Mouse (Mus musculus) embryonic facial prominence, embryonic 15.5 days (tissue): ENCODE measurements at regions not wholly inside any gene's neighbourhood (a gene's known extent, or its start where the extent isn't known, plus 50 kb on each side); places are given as distances from the start of the nearest gene placed in this dataset.
A peak's percentile ranks its signal among the peaks of the same experiment; 100 is the strongest.
"Not testable (repeated sequence)": the region's sequence is repeated elsewhere in the genome, so short reads cannot be mapped to it uniquely, and the experiment has no call there.

Source experiments
- ATAC-seq: fragments of 200-750 bp; cut with Nextera tagmentation; 2 replicates; pipeline ENCODE4 v1.8.0; 2017; ENCODE audit warnings: low read depth, moderate TSS enrichment; ENCODE audit not compliant: insufficient number of reproducible peaks, low FRiP score, low TSS enrichment
- H3K27ac ChIP-seq: fragments of 300-500 bp; sonication (generic); replicated peaks from 2 replicates; pipeline ENCODE4 v1.5.1; 2015; ENCODE audit warnings: mild to moderate bottlenecking, inconsistent platforms
- H3K27me3 ChIP-seq: fragments of 300-500 bp; sonication (generic); 2 replicates; pipeline ENCODE4 v1.6.1; 2015; ENCODE audit warnings: inconsistent platforms
- H3K36me3 ChIP-seq: fragments of 300-500 bp; sonication (generic); 2 replicates; pipeline ENCODE4 v1.6.1; 2015; ENCODE audit warnings: mild to moderate bottlenecking, inconsistent platforms
- H3K4me1 ChIP-seq: fragments of 300-500 bp; sonication (generic); 2 replicates; pipeline ENCODE4 v1.6.1; 2015; ENCODE audit warnings: inconsistent platforms
- H3K4me2 ChIP-seq: fragments of 300-500 bp; sonication (generic); replicated peaks from 2 replicates; pipeline ENCODE4 v1.6.1; 2015; ENCODE audit warnings: mild to moderate bottlenecking, inconsistent platforms
- H3K4me3 ChIP-seq: fragments of 300-500 bp; sonication (generic); replicated peaks from 2 replicates; pipeline ENCODE4 v1.5.1; 2015; ENCODE audit warnings: mild to moderate bottlenecking, inconsistent platforms
- H3K9ac ChIP-seq: fragments of 300-500 bp; sonication (generic); 2 replicates; pipeline ENCODE4 v1.6.1; 2015; ENCODE audit warnings: inconsistent platforms
- H3K9me3 ChIP-seq: fragments of 300-500 bp; sonication (generic); replicated peaks from 2 replicates; pipeline ENCODE4 v1.6.1; 2016; ENCODE audit warnings: inconsistent platforms
- WGBS: fragments of 180-500 bp; shearing (Covaris S2); methylation state at CpG from one replicate; pipeline ENCODE4 v1.1.7; 2015; 5-methylcytosine and 5-hydroxymethylcytosine counted together

- Histone ChIP-seq H3K4me1 (no peaks in the 10 kb centered on the region), H3K27me3 (no peaks in the 10 kb centered on the region), H3K9me3 (no peaks in the 10 kb centered on the region), H3K9ac (no peak overlapping the region), H3K4me3 (no peak overlapping the region), H3K27ac (no peak overlapping the region), H3K4me2 (no peak overlapping the region), H3K36me3 (no peaks in the 10 kb centered on the region)
- 85% methylated on average over 13 of the region's 13 CpGs for WGBS
- no peak for ATAC-seq
Measured at GRCm38 (mm10) chr3:34709553-34709952, 59.3 kb downstream of the Sox2 start.

DNA sequence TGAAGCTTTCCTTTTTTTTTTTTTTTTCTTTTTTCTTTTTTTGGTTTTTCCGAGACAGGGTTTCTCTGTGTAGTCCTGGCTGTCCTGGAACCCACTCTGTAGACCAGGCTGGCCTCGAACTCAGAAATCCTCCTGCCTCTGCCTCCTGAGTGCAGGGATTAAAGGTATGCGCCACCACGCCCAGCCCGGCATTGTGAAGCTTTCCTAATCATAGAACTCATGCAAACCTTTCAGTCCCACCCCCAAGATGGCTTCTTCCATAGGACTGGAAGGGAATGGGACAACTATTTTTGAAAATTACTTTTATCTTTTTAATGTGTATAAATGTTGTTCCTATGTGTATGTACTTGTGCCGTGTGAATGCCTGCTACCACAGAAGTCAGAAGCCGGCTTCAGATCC is 61.9 kb downstream of the Sox2 start:
- not testable (repeated sequence) for H3K4me3 ChIP-seq, H3K9me3 ChIP-seq, H3K4me1 ChIP-seq, H3K27ac ChIP-seq, H3K27me3 ChIP-seq, H3K4me2 ChIP-seq, H3K36me3 ChIP-seq, ATAC-seq, H3K9ac ChIP-seq
- WGBS, result 93% methylated on average over 7 of the region's 7 CpGs

GRCm38 (mm10) chr3:34722506-34722905 is 72.3 kb downstream of the Sox2 start:
- H3K4me2 ChIP-seq, result no peak overlapping the region
- no peak overlapping the region for H3K4me3 ChIP-seq
- H3K4me1 ChIP-seq, result no peaks in the 10 kb centered on the region
- H3K27ac ChIP-seq, result no peak overlapping the region
- H3K27me3 ChIP-seq, result no peaks in the 10 kb centered on the region
- no peaks in the 10 kb centered on the region for H3K36me3 ChIP-seq
- ATAC-seq, result peak; percentile 24; the same call in 1 of the 2 replicates
- 43% methylated on average over 7 of the region's 7 CpGs for WGBS
- H3K9me3 ChIP-seq, result no peaks in the 10 kb centered on the region
- no peak overlapping the region for H3K9ac ChIP-seq

DNA sequence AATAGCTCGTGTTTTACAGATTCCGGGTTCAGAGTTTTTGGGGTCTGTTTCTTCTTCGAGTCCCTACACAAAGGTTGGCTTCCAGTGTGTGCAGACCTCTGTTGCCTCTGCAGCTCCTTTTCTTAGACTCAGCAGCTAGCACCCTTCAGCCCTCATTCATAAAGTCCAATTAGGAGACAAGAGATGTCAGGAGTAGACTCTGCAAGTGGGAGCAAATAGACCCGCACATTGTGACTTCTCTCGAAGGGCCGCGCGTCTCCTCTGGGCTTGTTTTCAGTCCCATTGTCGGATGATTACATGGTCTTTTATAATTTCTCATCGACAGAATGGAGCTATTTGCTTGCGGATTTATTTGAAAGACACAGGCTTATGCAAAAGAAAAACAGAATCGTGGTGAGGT is 76.8 kb downstream of the Sox2 start:
- H3K4me3 ChIP-seq, result no peak overlapping the region
- no peak for ATAC-seq
- WGBS, result 67% methylated on average over 12 of the region's 12 CpGs
- no peak overlapping the region for H3K9ac ChIP-seq
- H3K36me3 ChIP-seq, result no peaks in the 10 kb centered on the region
- no peaks in the 10 kb centered on the region for H3K4me1 ChIP-seq
- no peak overlapping the region for H3K27ac ChIP-seq
- no peak overlapping the region for H3K4me2 ChIP-seq
- no peaks in the 10 kb centered on the region for H3K27me3 ChIP-seq
- H3K9me3 ChIP-seq, result no peaks in the 10 kb centered on the region

DNA sequence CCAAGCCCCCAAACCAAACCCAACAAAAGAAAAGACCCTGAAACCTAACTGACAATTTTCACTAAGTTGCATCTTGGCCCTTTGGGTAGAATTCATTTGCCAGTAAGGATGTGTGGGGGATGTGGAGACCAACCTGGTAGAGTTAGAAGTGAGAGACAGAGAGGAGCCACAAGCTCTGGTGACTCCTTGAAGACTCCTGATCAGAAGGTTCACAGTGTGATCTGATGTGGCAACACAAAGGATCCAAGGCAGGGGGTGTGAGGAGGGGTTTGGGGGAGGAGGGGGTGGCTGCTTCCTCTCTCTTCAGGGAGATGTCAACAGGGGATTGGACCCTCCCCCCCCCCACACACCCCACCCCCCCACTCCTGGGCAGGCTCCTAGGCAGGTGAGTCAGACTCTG is 78.1 kb downstream of the Sox2 start:
- no peaks in the 10 kb centered on the region for H3K4me1 ChIP-seq
- H3K9ac ChIP-seq, result no peak overlapping the region
- no peaks in the 10 kb centered on the region for H3K36me3 ChIP-seq
- H3K27ac ChIP-seq, result no peak overlapping the region
- ATAC-seq, result no peak
- no peaks in the 10 kb centered on the region for H3K27me3 ChIP-seq
- no peak overlapping the region for H3K4me3 ChIP-seq
- no peak overlapping the region for H3K4me2 ChIP-seq
- no peaks in the 10 kb centered on the region for H3K9me3 ChIP-seq

DNA sequence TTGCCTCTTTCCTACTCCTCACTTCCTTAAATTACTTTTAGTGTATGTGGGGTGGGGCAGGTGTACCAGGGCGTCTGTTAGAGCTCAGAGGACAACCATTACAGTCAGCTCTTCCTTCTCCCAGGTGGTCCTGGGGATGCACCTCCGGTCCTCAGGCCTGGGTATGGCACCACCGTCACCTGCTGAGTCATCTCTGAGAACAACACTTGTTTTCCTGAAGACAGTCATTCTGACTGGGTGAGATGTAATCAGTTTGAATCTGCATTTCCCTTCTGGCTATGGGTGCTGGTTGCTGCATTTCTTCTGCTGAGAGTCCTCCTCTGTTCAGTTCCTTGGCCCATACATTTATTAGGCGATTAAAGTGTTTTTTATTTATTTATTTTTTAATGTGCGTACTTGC is 84.8 kb downstream of the Sox2 start:
- no peaks in the 10 kb centered on the region for H3K4me1 ChIP-seq
- no peaks in the 10 kb centered on the region for H3K27me3 ChIP-seq
- ATAC-seq, result no peak
- H3K4me3 ChIP-seq, result no peak overlapping the region
- H3K36me3 ChIP-seq, result no peaks in the 10 kb centered on the region
- no peak overlapping the region for H3K27ac ChIP-seq
- H3K4me2 ChIP-seq, result no peak overlapping the region
- 74% methylated on average over 5 of the region's 5 CpGs for WGBS
- no peak overlapping the region for H3K9ac ChIP-seq
- no peaks in the 10 kb centered on the region for H3K9me3 ChIP-seq

DNA sequence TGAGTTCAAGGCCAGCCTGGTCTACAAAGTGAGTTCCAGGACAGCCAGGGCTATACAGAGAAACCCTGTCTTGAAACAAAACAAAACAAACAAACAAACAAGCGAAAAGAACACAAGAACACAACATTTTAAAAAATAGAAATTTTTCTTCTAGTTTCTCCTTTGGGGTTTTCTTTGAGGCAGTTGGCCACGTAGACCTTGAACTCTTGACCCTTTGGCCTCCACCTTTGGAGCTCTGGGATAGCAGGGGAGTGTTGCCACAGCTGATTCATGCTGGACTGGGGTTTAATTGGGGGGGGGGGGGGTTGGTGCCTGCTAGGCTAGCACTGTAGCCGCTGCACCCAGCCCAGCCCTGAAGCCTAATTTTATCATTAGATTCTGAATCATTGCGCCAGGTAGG is 87.8 kb downstream of the Sox2 start:
- no peaks in the 10 kb centered on the region for H3K4me1 ChIP-seq
- no peaks in the 10 kb centered on the region for H3K36me3 ChIP-seq
- no peak overlapping the region for H3K27ac ChIP-seq
- 83% methylated on average over 4 of the region's 4 CpGs for WGBS
- no peaks in the 10 kb centered on the region for H3K9me3 ChIP-seq
- ATAC-seq, result no peak
- no peak overlapping the region for H3K4me3 ChIP-seq
- H3K9ac ChIP-seq, result no peak overlapping the region
- H3K4me2 ChIP-seq, result no peak overlapping the region
- H3K27me3 ChIP-seq, result no peaks in the 10 kb centered on the region

- Histone ChIP-seq H3K9ac (no peak overlapping the region), H3K36me3 (no peaks in the 10 kb centered on the region), H3K4me3 (no peak overlapping the region), H3K4me1 (no peaks in the 10 kb centered on the region), H3K9me3 (no peaks in the 10 kb centered on the region), H3K4me2 (no peak overlapping the region), H3K27ac (no peak overlapping the region), H3K27me3 (no peaks in the 10 kb centered on the region)
- WGBS, result 58% methylated on average over 7 of the region's 7 CpGs
- ATAC-seq, result no peak
Measured at GRCm38 (mm10) chr3:34738938-34739337, 88.7 kb downstream of the Sox2 start.

DNA sequence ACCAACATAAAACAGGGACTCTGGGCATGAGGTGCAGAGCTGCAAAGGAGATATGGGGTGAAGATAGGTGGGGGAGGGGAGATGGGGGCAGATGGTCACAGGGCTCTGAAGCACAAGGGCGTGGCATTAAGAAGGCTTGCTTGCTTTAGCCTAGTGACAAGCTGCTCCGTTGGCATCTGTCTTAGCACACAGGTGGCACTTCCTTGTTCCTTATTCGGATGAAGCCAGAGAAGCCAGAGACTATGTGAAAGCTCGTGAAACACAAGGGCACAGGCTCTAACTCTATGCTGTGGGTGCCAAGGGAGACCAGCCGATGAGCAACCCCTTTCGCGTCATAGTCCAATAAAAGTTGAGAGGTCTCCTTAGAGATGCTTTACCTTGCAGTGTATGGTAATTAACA is 89.5 kb downstream of the Sox2 start:
- no peak overlapping the region for H3K4me2 ChIP-seq
- WGBS, result 85% methylated on average over 7 of the region's 7 CpGs
- ATAC-seq, result no peak

GRCm38 (mm10) chr3:34740110-34740509 is 89.9 kb downstream of the Sox2 start:
- Histone ChIP-seq H3K9me3 (no peaks in the 10 kb centered on the region), H3K4me1 (no peaks in the 10 kb centered on the region), H3K4me3 (no peak overlapping the region), H3K36me3 (no peaks in the 10 kb centered on the region), H3K27ac (no peak overlapping the region), H3K9ac (no peak overlapping the region), H3K4me2 (no peak overlapping the region), H3K27me3 (no peaks in the 10 kb centered on the region)
- no peak for ATAC-seq
- 93% methylated on average over 9 of the region's 9 CpGs for WGBS

More for the DNA sequence above, 89.5 kb downstream of the Sox2 start:
- Histone ChIP-seq H3K27me3 (no peaks in the 10 kb centered on the region), H3K4me3 (no peak overlapping the region), H3K27ac (no peak overlapping the region), H3K9me3 (no peaks in the 10 kb centered on the region), H3K4me1 (no peaks in the 10 kb centered on the region), H3K9ac (no peak overlapping the region), H3K36me3 (no peaks in the 10 kb centered on the region)

DNA sequence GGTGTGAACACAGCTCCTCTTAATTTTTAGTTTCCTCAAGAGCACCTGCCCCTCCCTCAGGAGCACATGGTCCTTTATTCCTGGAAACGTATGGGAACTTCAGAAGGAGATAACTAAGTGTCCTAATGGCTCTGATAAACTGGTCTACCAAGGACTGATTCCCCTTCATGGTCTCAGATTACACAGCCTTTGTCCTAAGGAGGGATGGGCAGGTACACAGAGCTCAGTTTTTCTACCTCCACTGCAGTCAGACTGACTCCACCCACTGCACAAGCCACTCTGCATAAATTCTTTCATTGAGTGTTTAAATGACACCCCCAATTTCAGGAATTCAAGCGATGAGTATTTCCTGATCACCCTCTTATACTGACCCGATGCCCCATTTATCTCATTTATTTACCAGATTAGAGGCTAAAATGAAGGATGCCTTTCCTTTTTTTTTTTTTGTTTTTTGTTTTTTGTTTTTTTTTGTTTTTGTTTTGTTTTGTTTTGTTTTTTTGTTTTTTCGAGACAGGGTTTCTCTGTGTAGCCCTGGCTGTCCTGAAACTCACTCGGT is 95.1 kb downstream of the Sox2 start:
- Histone ChIP-seq H3K4me1 (no peaks in the 10 kb centered on the region), H3K27me3 (no peaks in the 10 kb centered on the region), H3K4me2 (no peak overlapping the region), H3K9ac (no peak overlapping the region), H3K4me3 (no peak overlapping the region), H3K27ac (no peak overlapping the region), H3K36me3 (no peaks in the 10 kb centered on the region), H3K9me3 (no peaks in the 10 kb centered on the region)
- WGBS, result 76% methylated on average over 5 of the region's 5 CpGs
- no peak for ATAC-seq

DNA sequence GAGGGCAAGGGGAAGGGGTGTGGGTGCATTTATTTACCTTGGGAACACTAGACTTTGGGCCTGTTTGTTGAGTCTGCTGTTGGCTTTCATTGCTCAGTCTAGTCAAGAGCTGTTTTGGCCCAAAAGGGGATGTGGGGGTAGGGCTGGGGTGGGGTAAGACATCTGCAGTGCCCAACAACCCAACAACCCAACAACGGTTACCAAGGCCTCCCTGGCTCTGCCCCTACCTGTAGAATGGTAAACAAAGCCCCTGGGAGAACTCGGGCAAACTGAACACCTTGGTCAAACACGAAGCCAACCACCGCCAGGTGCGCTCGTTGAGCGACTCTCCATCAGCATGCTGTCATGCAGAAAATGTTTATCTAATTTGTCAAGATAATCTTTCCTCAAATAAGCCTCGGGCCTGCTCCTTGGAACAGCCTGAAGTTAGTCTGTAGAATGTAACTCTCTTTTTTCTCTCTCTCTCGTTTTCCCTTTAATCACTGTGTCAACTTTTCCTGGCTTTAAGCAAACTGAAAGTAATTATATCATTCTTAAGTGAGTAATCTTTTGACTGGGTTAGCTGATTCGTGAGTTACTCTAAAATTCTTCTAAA is 97.4 kb downstream of the Sox2 start:
- Histone ChIP-seq H3K4me1 (no peaks in the 10 kb centered on the region), H3K36me3 (no peaks in the 10 kb centered on the region), H3K27ac (no peak overlapping the region), H3K27me3 (no peaks in the 10 kb centered on the region), H3K9ac (no peak overlapping the region), H3K4me3 (no peak overlapping the region), H3K4me2 (no peak overlapping the region), H3K9me3 (no peaks in the 10 kb centered on the region)
- WGBS, result 63% methylated on average over 10 of the region's 10 CpGs
- ATAC-seq, result peak; percentile 47
